Mouse (Mus musculus) lung, postnatal 10 days (tissue): ENCODE measurements around the gene Vmn1r215.
"Not testable (repeated sequence)": the region's sequence is repeated elsewhere in the genome, so short reads cannot be mapped to it uniquely, and the experiment has no call there.

Experiments
- DNase-seq: peaks from one replicate; pipeline ENCODE4 v3.0.0; 2021

The Vmn1r215 gene

GRCm38 (mm10) chr13:23067725-23068124 lies at the start of gene Vmn1r215:
TSS of gene Vmn1r215 (plus strand) at chr13:23068025.
- DNase-seq = no peak

- no peak for DNase-seq
Measured at GRCm38 (mm10) chr13:23018158-23018557, 49.7 kb upstream of the Vmn1r215 start.

- DNase-seq = no peak
Measured at GRCm38 (mm10) chr13:23024812-23025211, 43.0 kb upstream of the Vmn1r215 start.

- no peak for DNase-seq
Measured at GRCm38 (mm10) chr13:23030118-23030517, 37.7 kb upstream of the Vmn1r215 start, which contains the start of gene Vmn1r214. TSS of gene Vmn1r214 (plus strand) at chr13:23030418.

- DNase-seq = no peak
Measured at GRCm38 (mm10) chr13:23057778-23058177, 10.0 kb upstream of the Vmn1r215 start.

- DNase-seq = no peak
Measured at GRCm38 (mm10) chr13:23069312-23069711, 1.5 kb downstream of the Vmn1r215 start.

GRCm38 (mm10) chr13:23094386-23094785 lies 26.6 kb downstream of the Vmn1r215 start:
- no peak for DNase-seq

GRCm38 (mm10) chr13:23118126-23118525 lies 50.3 kb downstream of the Vmn1r215 start, which contains the start of gene Vmn1r217:
TSS of gene Vmn1r217 (minus strand) at chr13:23118226.
- not testable (repeated sequence) for DNase-seq

GRCm38 (mm10) chr13:23120611-23121010 lies 52.8 kb downstream of the Vmn1r215 start:
- DNase-seq = no peak
